In genomic region chr7:99366716-99367115, GRCm38 (mm10) we compare ENCODE assay signal across 25 mouse cellular contexts. TPM values are rescaled to one million over a fixed set of nuclear protein-coding genes. Genes with fewer than 3 reads are reported as not detected.
DNase-seq lines count a peak whose midpoint lies in the region; ATAC-seq and TF ChIP-seq lines count a peak whose summit lies in the region.
"Had no signal": no experiment of that assay in that cellular context is flagged by ENCODE, and none has a peak within 500 bp of the region (broad histone marks: within the 10 kb centered on the region; RNA-seq: fewer than 3 reads in every experiment).

No protein-coding gene starts in this region.

- DNase-seq in hindbrain, embryonic 10.5 days (ENCODE audit: low spot score), result no peak
- no peak for DNase-seq in hindbrain, embryonic 14.5 days (ENCODE audit: low spot score)
- peak; percentile 48 for DNase-seq in kidney, postnatal 10 days
- no peak for DNase-seq in kidney, adult 18-20 months
- DNase-seq in lung, postnatal 0 days (ENCODE audit: low spot score), result no peak
- DNase-seq in midbrain, embryonic 11.5 days (ENCODE audit: low spot score, missing footprints), result no peak
- DNase-seq: adrenal gland, adult 2 months; adrenal gland, postnatal 14 days; cerebellum, adult 11 months; cerebellum, adult 2 months; cerebellum, adult 9-11 months; cerebellum, postnatal 25 days; gastrocnemius, postnatal 25 days; heart, postnatal 10 days; heart, postnatal 4 days had no signal

- H3K4me2 ChIP-seq in hindbrain, embryonic 14.5 days (replicated peaks), result no peak overlapping the region
- H3K4me2 ChIP-seq in lung, embryonic 16.5 days (ENCODE audit: low read depth, low read length), result no peak overlapping the region
- H3K4me2 ChIP-seq in lung, postnatal 0 days (replicated peaks; ENCODE audit: low read depth, low read length), result no peak overlapping the region
- no peak overlapping the region for H3K4me2 ChIP-seq in midbrain, embryonic 11.5 days
- H3K4me2 ChIP-seq: embryonic facial prominence, embryonic 13.5 days; forebrain, embryonic 12.5 days; forebrain, embryonic 15.5 days; heart, embryonic 11.5 days; heart, embryonic 15.5 days; hindbrain, embryonic 12.5 days had no signal

- H3K9me3 ChIP-seq in hindbrain, embryonic 10.5 days, result peaks cover 4% of the 10 kb centered on the region; the same call in 1 of the 2 replicates
- H3K9me3 ChIP-seq in hindbrain, embryonic 14.5 days (ENCODE audit: control insufficient read depth, low read length), result no peaks in the 10 kb centered on the region
- no peaks in the 10 kb centered on the region; the same call in 1 of the 2 replicates for H3K9me3 ChIP-seq in lung, embryonic 16.5 days (ENCODE audit: control insufficient read depth, low read length)
- H3K9me3 ChIP-seq in lung, postnatal 0 days (ENCODE audit: low read length), result no peaks in the 10 kb centered on the region
- H3K9me3 ChIP-seq in midbrain, embryonic 11.5 days (ENCODE audit: control insufficient read depth, low read length), result no peaks in the 10 kb centered on the region
- H3K9me3 ChIP-seq: embryonic facial prominence, embryonic 13.5 days; forebrain, embryonic 12.5 days; forebrain, embryonic 15.5 days; heart, embryonic 15.5 days; hindbrain, embryonic 12.5 days had no signal

- H3K27me3 ChIP-seq in hindbrain, embryonic 10.5 days (ENCODE audit: insufficient read depth, poor library complexity, severe bottlenecking), result peaks cover 11% of the 10 kb centered on the region; the same call in 1 of the 2 replicates
- no peaks in the 10 kb centered on the region for H3K27me3 ChIP-seq in hindbrain, embryonic 14.5 days (ENCODE audit: control insufficient read depth, insufficient read depth, low read length)
- H3K27me3 ChIP-seq in lung, embryonic 16.5 days (ENCODE audit: control insufficient read depth, insufficient read depth, low read depth, low read length), result no peaks in the 10 kb centered on the region
- H3K27me3 ChIP-seq in lung, postnatal 0 days (replicated peaks; ENCODE audit: insufficient read depth, low read length), result no peaks in the 10 kb centered on the region
- no peaks in the 10 kb centered on the region for H3K27me3 ChIP-seq in midbrain, embryonic 11.5 days (ENCODE audit: control insufficient read depth, insufficient read depth, low read length)
- H3K27me3 ChIP-seq: embryonic facial prominence, embryonic 13.5 days; forebrain, embryonic 12.5 days; forebrain, embryonic 15.5 days; heart, embryonic 15.5 days; hindbrain, embryonic 12.5 days had no signal

- no peak for TF ChIP-seq CTCF in lung, postnatal 0 days (IDR thresholded peaks at IDR 0.05)

- no peak for ATAC-seq in hindbrain, embryonic 14.5 days (ENCODE audit: low FRiP score)
- ATAC-seq in lung, embryonic 16.5 days (ENCODE audit: low read depth), result no peak
- no peak for ATAC-seq in lung, postnatal 0 days
- ATAC-seq in midbrain, embryonic 11.5 days (ENCODE audit: low FRiP score), result no peak
- ATAC-seq: CD4-positive, CD25-positive, alpha-beta regulatory T cell, adult 4 months; forebrain, embryonic 15.5 days; hindbrain, embryonic 16.5 days had no signal

- H3K4me1 ChIP-seq in hindbrain, embryonic 10.5 days (replicated peaks), result peaks cover 25% of the 10 kb centered on the region
- peaks cover 9% of the 10 kb centered on the region; the same call in 1 of the 2 replicates for H3K4me1 ChIP-seq in hindbrain, embryonic 14.5 days (replicated peaks; ENCODE audit: control insufficient read depth, insufficient read depth, low read length)
- H3K4me1 ChIP-seq in lung, embryonic 16.5 days (replicated peaks; ENCODE audit: control insufficient read depth, insufficient read depth, low read length), result no peaks in the 10 kb centered on the region
- H3K4me1 ChIP-seq in lung, postnatal 0 days (ENCODE audit: insufficient read depth, low read depth, low read length), result no peaks in the 10 kb centered on the region
- peaks cover 2% of the 10 kb centered on the region; the same call in 1 of the 2 replicates for H3K4me1 ChIP-seq in midbrain, embryonic 11.5 days (ENCODE audit: control insufficient read depth, insufficient read depth, low read length)
- H3K4me1 ChIP-seq: forebrain, embryonic 15.5 days had no signal

- H3K4me3 ChIP-seq in hindbrain, embryonic 10.5 days, result no peak overlapping the region
- no peak overlapping the region for H3K4me3 ChIP-seq in hindbrain, embryonic 14.5 days (replicated peaks; ENCODE audit: low read length)
- H3K4me3 ChIP-seq in lung, embryonic 16.5 days (ENCODE audit: low read length), result no peak overlapping the region
- no peak overlapping the region for H3K4me3 ChIP-seq in lung, postnatal 0 days (ENCODE audit: low read depth, low read length)
- no peak overlapping the region for H3K4me3 ChIP-seq in midbrain, embryonic 11.5 days (ENCODE audit: low read depth, low read length)
- H3K4me3 ChIP-seq: embryonic facial prominence, embryonic 13.5 days; erythroblast, embryonic 14.5 days; forebrain, embryonic 12.5 days; forebrain, embryonic 15.5 days; heart, embryonic 15.5 days; hindbrain, embryonic 12.5 days had no signal

- no peak for TF ChIP-seq EP300 in lung, postnatal 0 days (IDR thresholded peaks at IDR 0.05)

- H3K27ac ChIP-seq in hindbrain, embryonic 10.5 days, result 0 out of 2 replicates have a peak overlapping the region, but pooled peaks have one; percentile 29
- H3K27ac ChIP-seq in hindbrain, embryonic 14.5 days, result no peak overlapping the region
- H3K27ac ChIP-seq in lung, embryonic 16.5 days (ENCODE audit: low read length), result no peak overlapping the region
- H3K27ac ChIP-seq in lung, postnatal 0 days (ENCODE audit: low read length), result no peak overlapping the region
- no peak overlapping the region for H3K27ac ChIP-seq in midbrain, embryonic 11.5 days (ENCODE audit: low read depth, low read length)
- H3K27ac ChIP-seq: embryonic facial prominence, embryonic 13.5 days; forebrain, embryonic 12.5 days; forebrain, embryonic 15.5 days; heart, embryonic 15.5 days had no signal

- 79% methylated on average over 6 of the region's 6 CpGs for WGBS in hindbrain, embryonic 10.5 days
- 76% methylated on average over 6 of the region's 6 CpGs for WGBS in hindbrain, embryonic 14.5 days
- WGBS in lung, embryonic 16.5 days, result 58% methylated on average over 6 of the region's 6 CpGs
- 63% methylated on average over 6 of the region's 6 CpGs for WGBS in lung, postnatal 0 days
- WGBS in midbrain, embryonic 11.5 days, result 76% methylated on average over 6 of the region's 6 CpGs

- no peak overlapping the region for H3K9ac ChIP-seq in hindbrain, embryonic 14.5 days
- H3K9ac ChIP-seq in lung, embryonic 16.5 days (ENCODE audit: low read length), result 0 out of 2 replicates have a peak overlapping the region, but pooled peaks have one; percentile 7
- H3K9ac ChIP-seq in lung, postnatal 0 days (replicated peaks; ENCODE audit: low read depth), result no peak overlapping the region
- H3K9ac ChIP-seq in midbrain, embryonic 11.5 days (ENCODE audit: low read length), result no peak overlapping the region
- H3K9ac ChIP-seq: embryonic facial prominence, embryonic 13.5 days; forebrain, embryonic 12.5 days; forebrain, embryonic 15.5 days; heart, embryonic 15.5 days; hindbrain, embryonic 12.5 days had no signal

- H3K36me3 ChIP-seq in hindbrain, embryonic 10.5 days, result no peaks in the 10 kb centered on the region
- no peaks in the 10 kb centered on the region for H3K36me3 ChIP-seq in hindbrain, embryonic 14.5 days (replicated peaks; ENCODE audit: control insufficient read depth, insufficient read depth)
- no peaks in the 10 kb centered on the region for H3K36me3 ChIP-seq in lung, embryonic 16.5 days (ENCODE audit: control insufficient read depth, insufficient read depth, low read length)
- H3K36me3 ChIP-seq in lung, postnatal 0 days (ENCODE audit: insufficient read depth, low read length), result no peaks in the 10 kb centered on the region
- H3K36me3 ChIP-seq in midbrain, embryonic 11.5 days (ENCODE audit: control insufficient read depth, insufficient read depth, low read length), result no peaks in the 10 kb centered on the region
- H3K36me3 ChIP-seq: embryonic facial prominence, embryonic 13.5 days; forebrain, embryonic 12.5 days; forebrain, embryonic 15.5 days; heart, embryonic 15.5 days; hindbrain, embryonic 12.5 days had no signal

RNA-seq across cellular contexts. Expression of gene Serpinh1, which starts 13.7 kb away (rescaled TPM):
- 861 and 996 TPM in 2 replicates for polyA plus RNA-seq in hindbrain, embryonic 10.5 days (2016; fragmentation: Nextera tagmentation; extraction: Ambion mirVana)
- 122 and 128 TPM in 2 replicates for polyA plus RNA-seq in hindbrain, embryonic 14.5 days (2014; fragmentation: Nextera tagmentation; extraction: Ambion mirVana)
- 1,678 and 1,766 TPM in 2 replicates for polyA plus RNA-seq in lung, embryonic 16.5 days (2015; fragmentation: Nextera tagmentation; extraction: Ambion mirVana)
- 579 and 666 TPM in 2 replicates for polyA plus RNA-seq in lung, postnatal 0 days (2015; fragmentation: Nextera tagmentation; extraction: Ambion mirVana)
- 202 and 210 TPM in 2 replicates for polyA plus RNA-seq in midbrain, embryonic 11.5 days (2014; fragmentation: Nextera tagmentation; extraction: Ambion mirVana)

RNA-seq across cellular contexts. Expression of gene Gdpd5, which starts 14.5 kb away (rescaled TPM):
- 33.8 and 43.8 TPM in 2 replicates for polyA plus RNA-seq in hindbrain, embryonic 10.5 days (2016; fragmentation: Nextera tagmentation; extraction: Ambion mirVana)
- polyA plus RNA-seq in hindbrain, embryonic 14.5 days (2014; fragmentation: Nextera tagmentation; extraction: Ambion mirVana), result 37.7 and 46.2 TPM in 2 replicates
- 22.4 and 24.1 TPM in 2 replicates for polyA plus RNA-seq in lung, embryonic 16.5 days (2015; fragmentation: Nextera tagmentation; extraction: Ambion mirVana)
- polyA plus RNA-seq in lung, postnatal 0 days (2015; fragmentation: Nextera tagmentation; extraction: Ambion mirVana), result 18.7 and 18.8 TPM in 2 replicates
- polyA plus RNA-seq in midbrain, embryonic 11.5 days (2014; fragmentation: Nextera tagmentation; extraction: Ambion mirVana), result 16.2 and 16.7 TPM in 2 replicates
